Mouse (Mus musculus): Measurements from ENCODE around the gene Bfsp1.

DNA sequence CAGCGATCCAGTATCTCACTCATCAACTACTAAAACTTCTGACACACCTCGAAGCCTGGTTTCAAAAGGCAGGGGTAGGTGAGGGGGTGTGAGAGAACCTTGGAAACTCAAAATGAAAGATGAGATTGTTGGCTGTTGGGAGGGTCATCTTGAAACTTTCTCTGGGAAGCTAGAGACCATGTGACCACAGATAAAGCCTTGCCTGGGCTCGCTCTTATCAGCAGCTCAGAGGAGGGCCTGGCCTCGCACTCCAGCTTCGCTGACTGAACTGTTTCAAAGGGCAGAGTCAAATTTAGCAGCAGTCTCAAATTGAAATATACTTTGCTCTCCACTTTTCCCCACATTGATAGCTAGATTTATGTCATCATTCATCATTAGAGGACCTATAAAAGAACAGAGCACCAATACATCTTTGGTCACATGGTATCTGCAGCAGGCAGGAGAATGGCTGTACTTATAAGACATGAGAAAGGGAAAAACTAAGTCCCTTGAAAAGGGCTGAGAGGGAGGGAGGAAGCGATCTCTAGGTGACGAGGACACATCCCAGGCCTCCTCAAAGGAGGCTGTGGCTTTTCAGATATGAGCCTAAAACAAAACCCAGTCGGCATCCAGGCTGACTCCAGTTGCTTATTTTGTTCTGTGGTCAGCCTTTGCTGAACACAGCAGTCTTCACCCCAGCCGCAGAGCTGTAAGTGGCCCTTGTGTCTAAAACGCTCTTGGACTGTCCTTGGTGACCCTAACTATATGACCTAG lies 8.1 kb upstream of the Bfsp1 start:
- no peak for TF ChIP-seq POLR2A (IDR thresholded peaks at IDR 0.05; ENCODE audit: borderline replicate concordance, control insufficient read depth, low read depth, low read length)
- TF ChIP-seq CTCF (IDR thresholded peaks at IDR 0.05; ENCODE audit: control insufficient read depth, insufficient read depth, low read length) = no peak

All from bone marrow, adult 2 months (tissue).